Mouse (Mus musculus) megakaryocyte, embryonic 14.5 days (primary cell): Measurements from ENCODE around the gene Skiv2l. TPM values are rescaled to one million over a fixed set of nuclear protein-coding genes. Genes with fewer than 3 reads are reported as not detected.

ENCODE experiments used
- H3K27me3 ChIP-seq: replicated peaks from 2 replicates; pipeline ENCODE3; 2012; ENCODE audit warnings: inconsistent platforms
- H3K36me3 ChIP-seq: replicated peaks from 2 replicates; pipeline ENCODE3; 2012; ENCODE audit warnings: low read length, inconsistent platforms, mixed read lengths
- H3K4me1 ChIP-seq: 2 replicates; pipeline ENCODE4 v1.6.1; 2012; ENCODE audit warnings: inconsistent platforms
- H3K4me3 ChIP-seq: replicated peaks from 2 replicates; pipeline ENCODE3; 2012; ENCODE audit warnings: moderate library complexity, mild to moderate bottlenecking, inconsistent platforms
- H3K9me3 ChIP-seq: 2 replicates; pipeline ENCODE4 v1.6.1; 2012; ENCODE audit warnings: inconsistent platforms
- FLI1 ChIP-seq: IDR thresholded peaks from 2 replicates; pipeline ENCODE4 v1.6.1; 2012; ENCODE audit warnings: low read length, inconsistent platforms, mixed read lengths
- GATA1 ChIP-seq: IDR thresholded peaks from 3 replicates; pipeline ENCODE4 v1.6.1; 2012; ENCODE audit warnings: mixed read lengths, low read length, inconsistent platforms, borderline replicate concordance
- polyA plus RNA-seq: library from polyadenylated mRNA; stranded (reverse); fragments of >175 nt; gene quantifications from 2 replicates; pipeline ENCODE4 v1.2.3, GENCODE M21; 2012; ENCODE audit warnings: low replicate concordance; ENCODE audit not compliant: insufficient read depth

Skiv2l gene
- polyA plus RNA-seq, 1 experiment, result 27.6 TPM

GRCm38 (mm10) chr17:34854761-34855160, 4.8 kb upstream of the Skiv2l start:
- Histone ChIP-seq H3K27me3 (no peaks in the 10 kb centered on the region), H3K9me3 (no peaks in the 10 kb centered on the region), H3K4me3 (no peak overlapping the region), H3K36me3 (peaks cover 66% of the 10 kb centered on the region), H3K4me1 (peaks cover 41% of the 10 kb centered on the region)
- TF ChIP-seq FLI1 (no peak), GATA1 (no peak)

GRCm38 (mm10) chr17:34853511-34853910, 3.5 kb upstream of the Skiv2l start:
- Histone ChIP-seq H3K4me3 (no peak overlapping the region), H3K9me3 (no peaks in the 10 kb centered on the region), H3K4me1 (peaks cover 40% of the 10 kb centered on the region), H3K27me3 (no peaks in the 10 kb centered on the region), H3K36me3 (peaks cover 69% of the 10 kb centered on the region)
- TF ChIP-seq GATA1 (no peak), FLI1 (no peak)

GRCm38 (mm10) chr17:34850517-34851125, 611 bp upstream of the Skiv2l start:
- TF ChIP-seq FLI1, result no peak
- TF ChIP-seq GATA1, result no peak
- Histone ChIP-seq H3K36me3 (peaks cover 68% of the 10 kb centered on the region), H3K4me1 (peaks cover 33% of the 10 kb centered on the region), H3K27me3 (no peaks in the 10 kb centered on the region), H3K9me3 (no peaks in the 10 kb centered on the region), H3K4me3 (peak overlapping the region; percentile 94)

GRCm38 (mm10) chr17:34847615-34848014, 2.4 kb downstream of the Skiv2l start:
- no peak for TF ChIP-seq FLI1
- no peak for TF ChIP-seq GATA1
- H3K4me1 ChIP-seq, result peaks cover 33% of the 10 kb centered on the region
- H3K4me3 ChIP-seq, result no peak overlapping the region
- peaks cover 70% of the 10 kb centered on the region for H3K36me3 ChIP-seq
- H3K27me3 ChIP-seq, result no peaks in the 10 kb centered on the region
- H3K9me3 ChIP-seq, result no peaks in the 10 kb centered on the region

- peaks cover 70% of the 10 kb centered on the region for H3K36me3 ChIP-seq
- H3K27me3 ChIP-seq, result no peaks in the 10 kb centered on the region
- TF ChIP-seq FLI1 (no peak), GATA1 (no peak)
- H3K4me3 ChIP-seq, result no peak overlapping the region
- peaks cover 31% of the 10 kb centered on the region for H3K4me1 ChIP-seq
- H3K9me3 ChIP-seq, result no peaks in the 10 kb centered on the region
Measured at GRCm38 (mm10) chr17:34847192-34847591, 2.8 kb downstream of the Skiv2l start.

- no peak overlapping the region for H3K4me3 ChIP-seq
- no peaks in the 10 kb centered on the region for H3K27me3 ChIP-seq
- H3K36me3 ChIP-seq, result peaks cover 88% of the 10 kb centered on the region
- no peaks in the 10 kb centered on the region for H3K9me3 ChIP-seq
- H3K4me1 ChIP-seq, result peaks cover 16% of the 10 kb centered on the region
- TF ChIP-seq GATA1, result no peak
- no peak for TF ChIP-seq FLI1
Measured at GRCm38 (mm10) chr17:34844884-34845283, 5.1 kb downstream of the Skiv2l start.

GRCm38 (mm10) chr17:34840736-34841307, 9.2 kb downstream of the Skiv2l start:
- Histone ChIP-seq H3K36me3 (peaks cover 81% of the 10 kb centered on the region), H3K4me1 (peaks cover 29% of the 10 kb centered on the region), H3K27me3 (no peaks in the 10 kb centered on the region), H3K4me3 (no peak overlapping the region), H3K9me3 (no peaks in the 10 kb centered on the region)
- TF ChIP-seq GATA1 (no peak), FLI1 (no peak)

GRCm38 (mm10) chr17:34838785-34839184, 11.2 kb downstream of the Skiv2l start:
- H3K27me3 ChIP-seq, result no peaks in the 10 kb centered on the region
- peaks cover 73% of the 10 kb centered on the region for H3K36me3 ChIP-seq
- H3K9me3 ChIP-seq, result no peaks in the 10 kb centered on the region
- H3K4me1 ChIP-seq, result peaks cover 36% of the 10 kb centered on the region
- no peak for TF ChIP-seq GATA1
- no peak for TF ChIP-seq FLI1
- peak overlapping the region; percentile 35 for H3K4me3 ChIP-seq

- H3K4me3 ChIP-seq, result peak overlapping the region; percentile 98
- peaks cover 72% of the 10 kb centered on the region for H3K36me3 ChIP-seq
- H3K9me3 ChIP-seq, result no peaks in the 10 kb centered on the region
- no peak for TF ChIP-seq FLI1
- TF ChIP-seq GATA1, result no peak
- peaks cover 36% of the 10 kb centered on the region for H3K4me1 ChIP-seq
- no peaks in the 10 kb centered on the region for H3K27me3 ChIP-seq
Measured at GRCm38 (mm10) chr17:34837464-34838324, 12.3 kb downstream of the Skiv2l start.

GRCm38 (mm10) chr17:34836856-34837221, 13.2 kb downstream of the Skiv2l start, which contains the start of the genes Stk19 and Dxo:
Stk19 (minus strand) TSS chr17:34836945.
Dxo (plus strand) TSS chr17:34837019.
- Histone ChIP-seq H3K4me1 (peaks cover 36% of the 10 kb centered on the region), H3K4me3 (peak within 1 kb of the TSS; percentile 98), H3K36me3 (peaks cover 72% of the 10 kb centered on the region), H3K9me3 (no peaks in the 10 kb centered on the region), H3K27me3 (no peaks in the 10 kb centered on the region)
- TF ChIP-seq GATA1, result no peak
- TF ChIP-seq FLI1, result no peak; the same call in 1 of the 2 replicates
